Mouse (Mus musculus) heart, adult 2 months (tissue): ENCODE measurements at regions not wholly inside any gene's neighbourhood (a gene's known extent, or its start where the extent isn't known, plus 50 kb on each side); places are given as distances from the start of the nearest gene placed in this dataset.

Source experiments
- DNase-seq, 2 experiments: peaks; one replicate each; pipeline ENCODE4 v3.0.0; 2021
- H3K27ac ChIP-seq: fragments of 200-600 bp; 2 replicates; pipeline ENCODE4 v1.8.1; 2022
- H3K27me3 ChIP-seq: fragments of 200-500 bp; 2 replicates; pipeline ENCODE4 v1.6.1; 2012; ENCODE audit warnings: mild to moderate bottlenecking, low read length, inconsistent platforms, mixed read lengths; ENCODE audit not compliant: control insufficient read depth, insufficient read depth
- H3K36me3 ChIP-seq: fragments of 200-500 bp; 2 replicates; pipeline ENCODE4 v1.6.1; 2012; ENCODE audit warnings: low read length, inconsistent platforms; ENCODE audit not compliant: control insufficient read depth, insufficient read depth
- H3K4me1 ChIP-seq: fragments of 200-500 bp; 2 replicates; pipeline ENCODE4 v1.6.1; 2011; ENCODE audit warnings: low read length; ENCODE audit not compliant: control insufficient read depth, insufficient read depth
- H3K4me3 ChIP-seq: fragments of 200-600 bp; 2 replicates; pipeline ENCODE4 v1.8.1; 2022
- H3K79me2 ChIP-seq: fragments of 200-500 bp; replicated peaks from 2 replicates; pipeline ENCODE4 v1.6.1; 2012; ENCODE audit warnings: mild to moderate bottlenecking, inconsistent platforms, low read length, moderate library complexity, mixed read lengths; ENCODE audit not compliant: control insufficient read depth, insufficient read depth
- H3K9ac ChIP-seq: fragments of 200-500 bp; 2 replicates; pipeline ENCODE4 v1.6.1; 2012; ENCODE audit warnings: low read depth, mild to moderate bottlenecking, control low read depth, inconsistent platforms, low read length, mixed read lengths
- CTCF ChIP-seq: fragments of 200-600 bp; IDR thresholded peaks from 2 replicates; pipeline ENCODE4 v1.8.1; 2022; ENCODE audit warnings: antibody characterized with exemption, mild to moderate bottlenecking, moderate library complexity
- EP300 ChIP-seq: fragments of 200-500 bp; IDR thresholded peaks from 2 replicates; pipeline ENCODE4 v1.6.1; 2011; ENCODE audit warnings: low read depth, low read length, control low read depth; ENCODE audit not compliant: insufficient read depth
- POLR2A ChIP-seq: fragments of 200-500 bp; IDR thresholded peaks from 2 replicates; pipeline ENCODE4 v1.6.1; 2011; ENCODE audit warnings: mild to moderate bottlenecking, low read depth, low read length, control low read depth; ENCODE audit not compliant: insufficient read depth
- WGBS: fragments of 180-500 bp; shearing (Covaris S2); methylation state at CpG from one replicate; pipeline ENCODE4 v1.1.7; 2018; 5-methylcytosine and 5-hydroxymethylcytosine counted together
- intact Hi-C: fragments of 180-260 bp; cut with DNase I; formaldehyde crosslinking; loops from one replicate; pipeline ENCODE4 v1.15.1; 2025

- Histone ChIP-seq H3K9ac (no peak overlapping the region), H3K27me3 (no peaks in the 10 kb centered on the region), H3K36me3 (no peaks in the 10 kb centered on the region), H3K4me1 (no peaks in the 10 kb centered on the region), H3K4me3 (no peak overlapping the region), H3K27ac (no peak overlapping the region), H3K79me2 (no peaks in the 10 kb centered on the region)
- no peak for DNase-seq
- TF ChIP-seq EP300: no peak
- TF ChIP-seq CTCF: no peak
- no peak for TF ChIP-seq POLR2A
- WGBS: 77% methylated on average over 1 of the region's 1 CpGs
- intact Hi-C loops: no loop called here
These were observed 313.8 kb downstream of the Prdm2 start for GRCm38 (mm10) chr4:142898994-142899393.

- no peaks in the 10 kb centered on the region for H3K27me3 ChIP-seq
- no peak for TF ChIP-seq CTCF
- TF ChIP-seq EP300: no peak
- TF ChIP-seq POLR2A: no peak
- H3K4me3 ChIP-seq: no peak overlapping the region
- WGBS: 93% methylated on average over 1 of the region's 1 CpGs
- no peak overlapping the region for H3K9ac ChIP-seq
- no peak for DNase-seq
- intact Hi-C loops: no loop called here
- no peaks in the 10 kb centered on the region for H3K4me1 ChIP-seq
- no peaks in the 10 kb centered on the region for H3K79me2 ChIP-seq
- no peak overlapping the region for H3K27ac ChIP-seq
- no peaks in the 10 kb centered on the region for H3K36me3 ChIP-seq
These were observed 322.1 kb downstream of the Prdm2 start for GRCm38 (mm10) chr4:142890711-142891110.

- WGBS: 77% methylated on average over 4 of the region's 4 CpGs
- H3K9ac ChIP-seq: no peak overlapping the region
- H3K36me3 ChIP-seq: no peaks in the 10 kb centered on the region
- no peak overlapping the region for H3K27ac ChIP-seq
- no peaks in the 10 kb centered on the region for H3K4me1 ChIP-seq
- no peak for DNase-seq
- no peak overlapping the region for H3K4me3 ChIP-seq
- intact Hi-C loops: no loop called here
- no peaks in the 10 kb centered on the region for H3K79me2 ChIP-seq
- no peaks in the 10 kb centered on the region for H3K27me3 ChIP-seq
- TF ChIP-seq EP300 (no peak), POLR2A (no peak), CTCF (no peak)
These were observed 323.9 kb downstream of the Prdm2 start for GRCm38 (mm10) chr4:142888891-142889290.

GRCm38 (mm10) chr4:142887876-142888275 lies 324.9 kb downstream of the Prdm2 start:
- intact Hi-C loops: no loop called here
- Histone ChIP-seq H3K27ac (no peak overlapping the region), H3K27me3 (no peaks in the 10 kb centered on the region), H3K4me3 (no peak overlapping the region), H3K9ac (no peak overlapping the region), H3K79me2 (no peaks in the 10 kb centered on the region), H3K36me3 (no peaks in the 10 kb centered on the region), H3K4me1 (no peaks in the 10 kb centered on the region)
- TF ChIP-seq EP300: no peak
- TF ChIP-seq CTCF: no peak
- TF ChIP-seq POLR2A: no peak
- WGBS: 16% methylated on average over 6 of the region's 6 CpGs
- DNase-seq: peak in 1 of 2 experiments; percentile 4

- 12% methylated on average over 2 of the region's 2 CpGs for WGBS
- TF ChIP-seq EP300: peak; percentile 75; the same call in 1 of the 2 replicates
- no peak for TF ChIP-seq POLR2A
- peak; percentile 75 for TF ChIP-seq CTCF
- DNase-seq: peak; percentile 55 to 72
- Histone ChIP-seq H3K4me3 (no peak overlapping the region), H3K27me3 (no peaks in the 10 kb centered on the region), H3K9ac (no peak overlapping the region), H3K27ac (no peak overlapping the region), H3K4me1 (no peaks in the 10 kb centered on the region; the same call in 1 of the 2 replicates), H3K79me2 (no peaks in the 10 kb centered on the region), H3K36me3 (no peaks in the 10 kb centered on the region)
- intact Hi-C loops: loop anchor here (1.0 to 5.0 kb wide), 3 partner anchors 488 to 725 kb away; no protein-coding TSS in a partner anchor
These were observed 332.5 kb downstream of the Prdm2 start for GRCm38 (mm10) chr4:142880323-142880759.

- Histone ChIP-seq H3K79me2 (no peaks in the 10 kb centered on the region), H3K4me3 (no peak overlapping the region), H3K4me1 (no peaks in the 10 kb centered on the region; the same call in 1 of the 2 replicates), H3K9ac (no peak overlapping the region), H3K36me3 (no peaks in the 10 kb centered on the region), H3K27ac (no peak overlapping the region), H3K27me3 (no peaks in the 10 kb centered on the region)
- intact Hi-C loops: no loop called here
- no peak for TF ChIP-seq CTCF
- TF ChIP-seq EP300: no peak
- no peak for TF ChIP-seq POLR2A
- DNase-seq: no peak
- 92% methylated on average over 3 of the region's 3 CpGs for WGBS
These were observed 336.6 kb downstream of the Prdm2 start for GRCm38 (mm10) chr4:142876151-142876550.
